Mouse (Mus musculus): ENCODE measurements around the gene Tldc2. TPM values are rescaled to one million over a fixed set of nuclear protein-coding genes. Genes with fewer than 3 reads are reported as not detected.

The Tldc2 gene
- polyA plus RNA-seq, 1 experiment = not detected

- TF ChIP-seq POLR2A (IDR thresholded peaks at IDR 0.05; ENCODE audit: low read depth, low read length) = no peak
- TF ChIP-seq CTCF (IDR thresholded peaks at IDR 0.05; ENCODE audit: borderline replicate concordance, insufficient read depth, low read length) = no peak
- no peak overlapping the region for H3K27ac ChIP-seq (ENCODE audit: insufficient read depth, low read length)
- H3K4me3 ChIP-seq (ENCODE audit: insufficient read depth, low read length) = no peak overlapping the region
- no peaks in the 10 kb centered on the region for H3K4me1 ChIP-seq (ENCODE audit: control insufficient read depth, insufficient read depth, low read length)
These were observed 17.6 kb downstream of the Tldc2 start for GRCm38 (mm10) chr2:157104454-157104853.

- Histone ChIP-seq H3K4me1 (ENCODE audit: control insufficient read depth, insufficient read depth, low read length) (no peaks in the 10 kb centered on the region), H3K27ac (ENCODE audit: insufficient read depth, low read length) (no peak overlapping the region), H3K4me3 (ENCODE audit: insufficient read depth, low read length) (no peak overlapping the region)
- TF ChIP-seq CTCF (IDR thresholded peaks at IDR 0.05; ENCODE audit: borderline replicate concordance, insufficient read depth, low read length) = no peak
- TF ChIP-seq POLR2A (IDR thresholded peaks at IDR 0.05; ENCODE audit: low read depth, low read length) = no peak
These were observed 21.4 kb downstream of the Tldc2 start for GRCm38 (mm10) chr2:157108236-157108635.

- TF ChIP-seq POLR2A (IDR thresholded peaks at IDR 0.05; ENCODE audit: low read depth, low read length) (no peak), CTCF (IDR thresholded peaks at IDR 0.05; ENCODE audit: borderline replicate concordance, insufficient read depth, low read length) (no peak)
- Histone ChIP-seq H3K4me1 (ENCODE audit: control insufficient read depth, insufficient read depth, low read length) (no peaks in the 10 kb centered on the region), H3K4me3 (ENCODE audit: insufficient read depth, low read length) (no peak overlapping the region), H3K27ac (ENCODE audit: insufficient read depth, low read length) (no peak overlapping the region)
These were observed 30.1 kb downstream of the Tldc2 start for GRCm38 (mm10) chr2:157116964-157117363.

- TF ChIP-seq CTCF (IDR thresholded peaks at IDR 0.05; ENCODE audit: borderline replicate concordance, insufficient read depth, low read length) = no peak
- TF ChIP-seq POLR2A (IDR thresholded peaks at IDR 0.05; ENCODE audit: low read depth, low read length) = no peak
- Histone ChIP-seq H3K4me1 (ENCODE audit: control insufficient read depth, insufficient read depth, low read length) (no peaks in the 10 kb centered on the region), H3K4me3 (ENCODE audit: insufficient read depth, low read length) (no peak overlapping the region), H3K27ac (ENCODE audit: insufficient read depth, low read length) (no peak overlapping the region)
These were observed 31.7 kb downstream of the Tldc2 start for GRCm38 (mm10) chr2:157118556-157118955.

GRCm38 (mm10) chr2:157119075-157119474 lies 32.2 kb downstream of the Tldc2 start:
- H3K4me3 ChIP-seq (ENCODE audit: insufficient read depth, low read length) = no peak overlapping the region
- no peak overlapping the region for H3K27ac ChIP-seq (ENCODE audit: insufficient read depth, low read length)
- no peaks in the 10 kb centered on the region for H3K4me1 ChIP-seq (ENCODE audit: control insufficient read depth, insufficient read depth, low read length)
- TF ChIP-seq POLR2A (IDR thresholded peaks at IDR 0.05; ENCODE audit: low read depth, low read length) (no peak), CTCF (IDR thresholded peaks at IDR 0.05; ENCODE audit: borderline replicate concordance, insufficient read depth, low read length) (no peak)

GRCm38 (mm10) chr2:157121766-157122165 lies 34.9 kb downstream of the Tldc2 start:
- Histone ChIP-seq H3K4me1 (ENCODE audit: control insufficient read depth, insufficient read depth, low read length) (no peaks in the 10 kb centered on the region), H3K27ac (ENCODE audit: insufficient read depth, low read length) (no peak overlapping the region), H3K4me3 (ENCODE audit: insufficient read depth, low read length) (no peak overlapping the region)
- TF ChIP-seq CTCF (IDR thresholded peaks at IDR 0.05; ENCODE audit: borderline replicate concordance, insufficient read depth, low read length) (no peak), POLR2A (IDR thresholded peaks at IDR 0.05; ENCODE audit: low read depth, low read length) (no peak)

GRCm38 (mm10) chr2:157125246-157125645 lies 38.4 kb downstream of the Tldc2 start:
- no peak overlapping the region for H3K27ac ChIP-seq (ENCODE audit: insufficient read depth, low read length)
- H3K4me3 ChIP-seq (ENCODE audit: insufficient read depth, low read length) = no peak overlapping the region
- no peaks in the 10 kb centered on the region for H3K4me1 ChIP-seq (ENCODE audit: control insufficient read depth, insufficient read depth, low read length)
- TF ChIP-seq POLR2A (IDR thresholded peaks at IDR 0.05; ENCODE audit: low read depth, low read length) (no peak), CTCF (IDR thresholded peaks at IDR 0.05; ENCODE audit: borderline replicate concordance, insufficient read depth, low read length) (no peak)

- TF ChIP-seq CTCF (IDR thresholded peaks at IDR 0.05; ENCODE audit: borderline replicate concordance, insufficient read depth, low read length) = no peak
- Histone ChIP-seq H3K4me1 (ENCODE audit: control insufficient read depth, insufficient read depth, low read length) (no peaks in the 10 kb centered on the region), H3K27ac (ENCODE audit: insufficient read depth, low read length) (no peak overlapping the region), H3K4me3 (ENCODE audit: insufficient read depth, low read length) (no peak overlapping the region)
These were observed 40.5 kb downstream of the Tldc2 start for GRCm38 (mm10) chr2:157127370-157127769.

- Histone ChIP-seq H3K27ac (ENCODE audit: insufficient read depth, low read length) (no peak overlapping the region), H3K4me3 (ENCODE audit: insufficient read depth, low read length) (no peak overlapping the region), H3K4me1 (ENCODE audit: control insufficient read depth, insufficient read depth, low read length) (no peaks in the 10 kb centered on the region; the same call in none of the 2 replicates)
- TF ChIP-seq POLR2A (IDR thresholded peaks at IDR 0.05; ENCODE audit: low read depth, low read length) (no peak), CTCF (IDR thresholded peaks at IDR 0.05; ENCODE audit: borderline replicate concordance, insufficient read depth, low read length) (peak; percentile 15; the same call in 1 of the 2 replicates)
These were observed 41.2 kb downstream of the Tldc2 start for GRCm38 (mm10) chr2:157128072-157128471.

GRCm38 (mm10) chr2:157129096-157129495 lies 42.2 kb downstream of the Tldc2 start:
- no peak overlapping the region for H3K4me3 ChIP-seq (ENCODE audit: insufficient read depth, low read length)
- H3K27ac ChIP-seq (ENCODE audit: insufficient read depth, low read length) = no peak overlapping the region
- TF ChIP-seq CTCF (IDR thresholded peaks at IDR 0.05; ENCODE audit: borderline replicate concordance, insufficient read depth, low read length) = no peak
- no peak for TF ChIP-seq POLR2A (IDR thresholded peaks at IDR 0.05; ENCODE audit: low read depth, low read length)
- no peaks in the 10 kb centered on the region; the same call in none of the 2 replicates for H3K4me1 ChIP-seq (ENCODE audit: control insufficient read depth, insufficient read depth, low read length)
